Mouse (Mus musculus): ENCODE data around the gene Rnf215. TPM values are rescaled to one million over a fixed set of nuclear protein-coding genes. Genes with fewer than 3 reads are reported as not detected.
"Not testable (repeated sequence)": the region's sequence is repeated elsewhere in the genome, so short reads cannot be mapped to it uniquely, and the experiment has no call there.

Gene Rnf215
- polyA plus RNA-seq, 1 experiment from 2014 or later = 15.5 TPM

DNA sequence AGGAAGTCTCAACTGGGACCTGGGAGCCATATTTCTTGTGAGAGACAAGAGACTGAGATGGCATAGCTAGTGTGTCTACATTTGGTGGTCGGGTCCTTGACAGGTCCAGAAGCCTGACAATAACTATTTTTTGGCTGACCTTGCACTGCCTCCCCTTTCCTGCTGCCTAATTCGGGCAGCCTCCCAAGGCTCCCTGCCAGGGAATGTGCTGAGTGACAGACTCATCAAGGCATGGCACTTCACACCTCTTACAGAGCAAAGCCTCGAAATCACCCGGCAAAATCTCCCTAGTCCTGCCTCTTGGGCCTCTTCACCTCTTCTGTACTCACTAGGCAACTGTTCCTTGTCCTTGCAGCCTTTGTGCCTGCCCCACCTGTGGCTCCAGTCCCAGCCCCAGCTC lies 42.7 kb downstream of the Rnf215 start:
- peak overlapping the region; percentile 28; the same call in 1 of the 2 replicates for H3K27ac ChIP-seq (ENCODE audit: low read depth, low read length)
- H3K4me1 ChIP-seq (replicated peaks; ENCODE audit: control insufficient read depth, insufficient read depth, low read length) = no peaks in the 10 kb centered on the region
- H3K36me3 ChIP-seq (ENCODE audit: control insufficient read depth, insufficient read depth) = peaks cover 88% of the 10 kb centered on the region
- H3K9me3 ChIP-seq (ENCODE audit: control insufficient read depth) = no peaks in the 10 kb centered on the region
- H3K27me3 ChIP-seq (replicated peaks; ENCODE audit: control insufficient read depth, insufficient read depth, low read length) = no peaks in the 10 kb centered on the region
- H3K9ac ChIP-seq (ENCODE audit: low read depth, low read length) = no peak overlapping the region
- no peak for TF ChIP-seq CTCF (IDR thresholded peaks at IDR 0.05; ENCODE audit: low read depth)
- no peak for ATAC-seq
- no peak overlapping the region for H3K4me3 ChIP-seq (ENCODE audit: low read depth, low read length)
- 87% methylated on average over 4 of the region's 4 CpGs for WGBS
- no peak overlapping the region for H3K4me2 ChIP-seq (replicated peaks; ENCODE audit: low read depth)

- TF ChIP-seq CTCF (IDR thresholded peaks at IDR 0.05; ENCODE audit: low read depth) = no peak
- H3K4me2 ChIP-seq (replicated peaks; ENCODE audit: low read depth) = no peak overlapping the region
- no peaks in the 10 kb centered on the region for H3K27me3 ChIP-seq (replicated peaks; ENCODE audit: control insufficient read depth, insufficient read depth, low read length)
- no peak for ATAC-seq
- 0 out of 2 replicates have a peak overlapping the region, but pooled peaks have one; percentile 6 for H3K27ac ChIP-seq (ENCODE audit: low read depth, low read length)
- no peaks in the 10 kb centered on the region for H3K9me3 ChIP-seq (ENCODE audit: control insufficient read depth)
- no peak overlapping the region for H3K9ac ChIP-seq (ENCODE audit: low read depth, low read length)
- no peak overlapping the region for H3K4me3 ChIP-seq (ENCODE audit: low read depth, low read length)
- no peaks in the 10 kb centered on the region for H3K4me1 ChIP-seq (replicated peaks; ENCODE audit: control insufficient read depth, insufficient read depth, low read length)
- WGBS = 46% methylated on average over 1 of the region's 1 CpGs
- H3K36me3 ChIP-seq (ENCODE audit: control insufficient read depth, insufficient read depth) = peaks cover 44% of the 10 kb centered on the region
These were observed 47.1 kb downstream of the Rnf215 start for GRCm38 (mm10) chr11:4182061-4182460.

- Histone ChIP-seq H3K36me3 (ENCODE audit: control insufficient read depth, insufficient read depth) (peaks cover 30% of the 10 kb centered on the region), H3K4me3 (ENCODE audit: low read depth, low read length) (no peak overlapping the region), H3K9ac (ENCODE audit: low read depth, low read length) (no peak overlapping the region), H3K27ac (ENCODE audit: low read depth, low read length) (no peak overlapping the region), H3K9me3 (ENCODE audit: control insufficient read depth) (no peaks in the 10 kb centered on the region), H3K27me3 (replicated peaks; ENCODE audit: control insufficient read depth, insufficient read depth, low read length) (no peaks in the 10 kb centered on the region), H3K4me2 (replicated peaks; ENCODE audit: low read depth) (no peak overlapping the region), H3K4me1 (replicated peaks; ENCODE audit: control insufficient read depth, insufficient read depth, low read length) (no peaks in the 10 kb centered on the region)
- TF ChIP-seq CTCF (IDR thresholded peaks at IDR 0.05; ENCODE audit: low read depth) = no peak
- ATAC-seq = no peak
These were observed 48.5 kb downstream of the Rnf215 start for GRCm38 (mm10) chr11:4183511-4183910.

DNA sequence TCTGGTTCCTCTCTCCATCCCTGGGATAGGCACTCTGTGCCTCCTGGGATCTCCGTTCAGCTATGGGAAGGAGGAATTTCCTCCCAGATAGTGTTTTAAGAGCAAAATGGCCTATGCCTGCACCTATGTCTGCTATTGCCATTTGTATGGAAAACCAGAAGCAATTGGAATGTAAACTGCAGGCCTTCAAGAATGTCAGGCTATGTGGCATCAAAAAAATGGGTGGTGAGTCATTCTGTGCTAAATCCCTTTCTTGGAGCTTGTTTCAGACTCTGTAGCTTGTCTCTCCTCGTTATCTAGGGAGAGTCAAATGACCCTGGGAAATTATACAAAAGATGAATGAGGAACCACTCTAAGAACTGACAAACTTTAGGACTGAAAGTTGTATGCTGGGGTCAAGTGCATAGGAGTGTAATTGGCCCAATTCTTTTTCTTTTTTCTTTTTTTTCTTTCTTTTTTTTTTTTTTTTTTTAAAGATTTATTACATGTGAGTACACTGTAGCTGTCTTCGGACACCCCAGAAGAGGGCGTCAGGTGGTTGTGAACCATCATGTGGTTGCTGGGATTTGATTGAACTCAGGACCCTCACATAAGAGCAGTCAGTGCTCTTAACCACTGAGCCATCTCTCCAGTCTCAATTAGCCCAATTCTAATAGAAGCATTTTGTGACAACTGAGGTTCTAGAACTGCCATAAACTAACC lies 49.4 kb downstream of the Rnf215 start:
- no peak for ATAC-seq
- 57% methylated on average over 4 of the region's 4 CpGs for WGBS
- H3K27ac ChIP-seq (ENCODE audit: low read depth, low read length) = no peak overlapping the region

DNA sequence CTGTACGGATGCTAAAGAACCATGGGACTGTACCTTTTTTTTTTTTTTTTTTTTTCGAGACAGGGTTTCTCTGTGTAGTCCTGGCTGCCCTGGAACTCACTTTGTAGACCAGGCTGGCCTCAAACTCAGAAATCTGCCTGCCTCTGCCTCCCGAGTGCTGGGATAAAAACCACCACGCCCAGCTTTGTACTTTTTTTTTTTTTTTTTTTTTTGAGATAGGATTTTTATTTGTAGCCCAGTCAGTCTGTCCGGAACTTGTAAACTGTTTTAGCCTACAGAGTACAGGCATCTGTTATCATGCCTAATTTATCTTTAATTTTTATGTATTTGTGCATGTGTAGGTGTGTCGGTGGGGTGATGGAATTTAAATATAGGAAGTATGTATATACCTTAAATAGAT lies 50.5 kb downstream of the Rnf215 start:
- H3K4me3 ChIP-seq (ENCODE audit: low read depth, low read length); H3K9ac ChIP-seq (ENCODE audit: low read depth, low read length); H3K4me1 ChIP-seq (replicated peaks; ENCODE audit: control insufficient read depth, insufficient read depth, low read length); H3K9me3 ChIP-seq (ENCODE audit: control insufficient read depth); ATAC-seq; H3K4me2 ChIP-seq (replicated peaks; ENCODE audit: low read depth); H3K27ac ChIP-seq (ENCODE audit: low read depth, low read length); H3K27me3 ChIP-seq (replicated peaks; ENCODE audit: control insufficient read depth, insufficient read depth, low read length): not testable (repeated sequence)
- H3K36me3 ChIP-seq (ENCODE audit: control insufficient read depth, insufficient read depth) = peaks cover 11% of the 10 kb centered on the region
- WGBS = 88% methylated on average over 6 of the region's 6 CpGs

More for the DNA sequence above, 49.4 kb downstream of the Rnf215 start:
- no peak overlapping the region for H3K4me3 ChIP-seq (ENCODE audit: low read depth, low read length)
- no peaks in the 10 kb centered on the region for H3K9me3 ChIP-seq (ENCODE audit: control insufficient read depth)
- peaks cover 21% of the 10 kb centered on the region for H3K36me3 ChIP-seq (ENCODE audit: control insufficient read depth, insufficient read depth)
- no peaks in the 10 kb centered on the region for H3K27me3 ChIP-seq (replicated peaks; ENCODE audit: control insufficient read depth, insufficient read depth, low read length)
- no peaks in the 10 kb centered on the region for H3K4me1 ChIP-seq (replicated peaks; ENCODE audit: control insufficient read depth, insufficient read depth, low read length)
- H3K4me2 ChIP-seq (replicated peaks; ENCODE audit: low read depth) = no peak overlapping the region
- peak; percentile 51 for TF ChIP-seq CTCF (IDR thresholded peaks at IDR 0.05; ENCODE audit: low read depth)
- no peak overlapping the region for H3K9ac ChIP-seq (ENCODE audit: low read depth, low read length)

- WGBS = under 1% methylated on average over 71 of the region's 71 CpGs
- Histone ChIP-seq H3K36me3 (ENCODE audit: control insufficient read depth, insufficient read depth) (no peaks in the 10 kb centered on the region; the same call in 1 of the 2 replicates), H3K27ac (ENCODE audit: low read depth, low read length) (peak within 1 kb of the TSS; percentile 84), H3K4me2 (replicated peaks; ENCODE audit: low read depth) (peak within 1 kb of the TSS; percentile 81), H3K9ac (ENCODE audit: low read depth, low read length) (peak within 1 kb of the TSS; percentile 93), H3K4me1 (replicated peaks; ENCODE audit: control insufficient read depth, insufficient read depth, low read length) (peaks cover 5% of the 10 kb centered on the region; the same call in 1 of the 2 replicates), H3K4me3 (ENCODE audit: low read depth, low read length) (peak within 1 kb of the TSS; percentile 94), H3K27me3 (replicated peaks; ENCODE audit: control insufficient read depth, insufficient read depth, low read length) (no peaks in the 10 kb centered on the region), H3K9me3 (ENCODE audit: control insufficient read depth) (no peaks in the 10 kb centered on the region)
- 0 out of 2 replicates have a peak, but pooled peaks have one; percentile 8 for TF ChIP-seq CTCF (IDR thresholded peaks at IDR 0.05; ENCODE audit: low read depth)
- peak; percentile 99 for ATAC-seq
These were observed 51.7 kb downstream of the Rnf215 start, which contains the start of gene Tbc1d10a for GRCm38 (mm10) chr11:4186486-4187317. Gene Tbc1d10a (plus strand): TSS chr11:4186789.

All from intestine, postnatal 0 days (tissue).